Mouse (Mus musculus) liver, embryonic 14.5 days (tissue): Measurements from ENCODE around the gene Gm13283.

Experiments used
- CTCF ChIP-seq: IDR thresholded peaks from 2 replicates; pipeline ENCODE4 v1.5.1; 2016; ENCODE audit warnings: antibody characterized with exemption, low read depth, control low read depth
- EP300 ChIP-seq: IDR thresholded peaks from 2 replicates; pipeline ENCODE4 v1.6.1; 2016; ENCODE audit warnings: antibody characterized with exemption, low read depth

DNA sequence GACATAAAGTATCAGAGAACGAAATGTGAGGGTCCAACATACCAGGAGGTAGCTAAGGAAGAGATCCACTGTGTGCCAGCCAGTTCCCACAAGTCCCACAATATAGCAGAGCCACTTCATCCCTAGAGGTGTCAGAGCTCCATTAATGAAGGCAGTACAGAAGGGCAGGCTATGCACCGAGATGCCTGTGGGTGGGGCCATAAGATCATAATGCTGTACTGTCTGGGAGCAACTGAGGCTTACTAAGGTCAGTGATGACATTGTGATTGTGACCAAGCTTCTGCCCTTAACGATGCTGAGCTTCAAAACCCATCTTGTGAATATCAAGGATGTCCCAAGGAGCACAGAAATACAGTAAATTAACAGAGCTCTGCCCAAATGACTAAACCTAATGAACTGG lies 15.7 kb upstream of the Gm13283 start:
- TF ChIP-seq EP300, result no peak
- no peak for TF ChIP-seq CTCF
